Mouse (Mus musculus): ENCODE results near the gene Cpne9.
A peak's percentile ranks its signal among the peaks of the same experiment; 100 is the strongest.

- TF ChIP-seq POLR2A (IDR thresholded peaks at IDR 0.05; ENCODE audit: insufficient read depth, low read depth, low read length) (peak; percentile 71), CTCF (IDR thresholded peaks at IDR 0.05; ENCODE audit: insufficient read depth, low read depth, low read length) (no peak)
These were observed 44.6 kb downstream of the Cpne9 start, which contains the start of gene Ogg1 for GRCm38 (mm10) chr6:113326533-113327315.

Measured in olfactory bulb, adult 2 months (tissue).